Mouse (Mus musculus) olfactory bulb, adult 2 months (tissue): Measurements from ENCODE around the gene Gm4450.
"Not testable (repeated sequence)": the region's sequence is repeated elsewhere in the genome, so short reads cannot be mapped to it uniquely, and the experiment has no call there.

Experiments
- CTCF ChIP-seq: fragments of 200-500 bp; IDR thresholded peaks from 2 replicates; pipeline ENCODE4 v1.5.1; 2012; ENCODE audit warnings: low read depth, mild to moderate bottlenecking, low read length, moderate library complexity; ENCODE audit not compliant: insufficient read depth
- POLR2A ChIP-seq: fragments of 200-500 bp; IDR thresholded peaks from 2 replicates; pipeline ENCODE4 v1.6.1; 2012; ENCODE audit warnings: mild to moderate bottlenecking, low read depth, low read length, moderate library complexity; ENCODE audit not compliant: insufficient read depth

- not testable (repeated sequence) for TF ChIP-seq CTCF, POLR2A
These were observed 52.5 kb downstream of the Gm4450 start for GRCm38 (mm10) chr3:98404268-98404895.
